Mouse (Mus musculus) CH12.LX (cell line): Measurements from ENCODE around the gene Cacna2d2. TPM values are rescaled to one million over a fixed set of nuclear protein-coding genes. Genes with fewer than 3 reads are reported as not detected.

Source experiments
- DNase-seq: peaks from one replicate; pipeline ENCODE4 v3.0.0-alpha.2; 2013; ENCODE audit errors: extremely low read depth
- H3K27ac ChIP-seq: 2 replicates; pipeline ENCODE4 v1.5.1; 2012; ENCODE audit warnings: low read depth, mild to moderate bottlenecking, control low read depth, moderate library complexity; ENCODE audit not compliant: insufficient read depth
- H3K27me3 ChIP-seq: replicated peaks from 2 replicates; pipeline ENCODE3; 2012; ENCODE audit warnings: inconsistent platforms
- H3K36me3 ChIP-seq, 2 experiments: replicated peaks in 1 of 2; 2 replicates each; pipeline versions ENCODE3 to v1.6.1; 2012; ENCODE audit warnings: inconsistent platforms in 1 of 2, low read length in 1 of 2, mild to moderate bottlenecking in 1 of 2, mixed read lengths in 1 of 2, moderate library complexity in 1 of 2; ENCODE audit not compliant: control insufficient read depth in 1 of 2, insufficient read depth in 1 of 2
- H3K4me1 ChIP-seq, 2 experiments: 2 replicates each; pipeline ENCODE4 v1.6.1; 2012; ENCODE audit warnings: inconsistent platforms in 1 of 2, moderate library complexity in 1 of 2; ENCODE audit not compliant: insufficient read depth in 2 of 2, control insufficient read depth in 1 of 2
- H3K4me2 ChIP-seq: 2 replicates; pipeline ENCODE4 v1.6.1; 2012; ENCODE audit warnings: low read depth, mild to moderate bottlenecking, control low read depth; ENCODE audit not compliant: poor library complexity, insufficient read depth, severe bottlenecking
- H3K4me3 ChIP-seq, 3 experiments: fragments of 150-350 bp in 1 of 3; sonication (generic) in 1 of 3; replicated peaks in 1 of 3; 2 replicates each; pipeline versions ENCODE3 to v1.5.1; 2011 to 2012; ENCODE audit warnings: low read depth in 2 of 3, low read length in 2 of 3, mild to moderate bottlenecking in 2 of 3, moderate library complexity in 2 of 3, control low read depth in 1 of 3, improper control_type of control experiment in 1 of 3, inconsistent platforms in 1 of 3, mixed read lengths in 1 of 3; ENCODE audit not compliant: poor library complexity in 1 of 3
- H3K79me2 ChIP-seq: replicated peaks from 2 replicates; pipeline ENCODE4 v1.6.1; 2012; ENCODE audit warnings: mild to moderate bottlenecking, moderate library complexity; ENCODE audit not compliant: control insufficient read depth, poor library complexity, insufficient read depth, severe bottlenecking; ENCODE audit errors: extremely low read depth
- H3K9ac ChIP-seq: 2 replicates; pipeline ENCODE4 v1.6.1; 2012; ENCODE audit warnings: low read depth, mild to moderate bottlenecking, control low read depth, moderate library complexity; ENCODE audit not compliant: insufficient read depth
- H3K9me3 ChIP-seq: replicated peaks from 2 replicates; pipeline ENCODE3; 2012; ENCODE audit warnings: low read length, inconsistent platforms, mixed read lengths
- BHLHE40 ChIP-seq: IDR thresholded peaks from 2 replicates; pipeline ENCODE4 v1.6.1; 2011; ENCODE audit warnings: mild to moderate bottlenecking, low read depth, low read length, improper control_type of control experiment
- CHD1 ChIP-seq: IDR thresholded peaks from 2 replicates; pipeline ENCODE4 v1.6.1; 2012; ENCODE audit warnings: low read depth, low read length, improper control_type of control experiment, inconsistent platforms
- CHD2 ChIP-seq: IDR thresholded peaks from 2 replicates; pipeline ENCODE4 v1.6.1; 2011; ENCODE audit warnings: low read length, improper control_type of control experiment
- CTCF ChIP-seq, 2 experiments: IDR thresholded peaks in 1 of 2; conservative IDR thresholded peaks in 1 of 2; 2 replicates each; pipeline ENCODE4 v1.5.1; 2011 to 2012; ENCODE audit warnings: low read depth in 2 of 2, low read length in 2 of 2, improper control_type of control experiment in 1 of 2, inconsistent platforms in 1 of 2, mild to moderate bottlenecking in 1 of 2, moderate library complexity in 1 of 2
- ELF1 ChIP-seq: IDR thresholded peaks from 2 replicates; pipeline ENCODE4 v1.6.1; 2014; ENCODE audit warnings: low read depth, mild to moderate bottlenecking, inconsistent platforms, low read length, improper control_type of control experiment
- ETS1 ChIP-seq: conservative IDR thresholded peaks from 2 replicates; pipeline ENCODE4 v1.6.1; 2012; ENCODE audit warnings: low read depth, mild to moderate bottlenecking, inconsistent platforms, low read length, improper control_type of control experiment, moderate library complexity
- GABPA ChIP-seq: IDR thresholded peaks from 2 replicates; pipeline ENCODE4 v1.6.1; 2012; ENCODE audit warnings: low read depth, low read length, improper control_type of control experiment, inconsistent platforms; ENCODE audit not compliant: insufficient replicate concordance
- IRF4 ChIP-seq: IDR thresholded peaks from 2 replicates; pipeline ENCODE4 v1.6.1; 2014; ENCODE audit warnings: low read depth, mild to moderate bottlenecking, inconsistent platforms, low read length, improper control_type of control experiment
- JUN ChIP-seq: IDR thresholded peaks from 2 replicates; pipeline ENCODE4 v1.6.1; 2011; ENCODE audit warnings: low read depth, mild to moderate bottlenecking, low read length, improper control_type of control experiment, moderate library complexity; ENCODE audit not compliant: insufficient read depth
- MAX ChIP-seq: IDR thresholded peaks from 2 replicates; pipeline ENCODE4 v1.6.1; 2011; ENCODE audit warnings: low read length, improper control_type of control experiment
- MEF2A ChIP-seq: IDR thresholded peaks from 2 replicates; pipeline ENCODE4 v1.6.1; 2014; ENCODE audit warnings: low read depth, mild to moderate bottlenecking, inconsistent platforms, low read length, improper control_type of control experiment, borderline replicate concordance
- MXI1 ChIP-seq: IDR thresholded peaks from 2 replicates; pipeline ENCODE4 v1.6.1; 2011; ENCODE audit warnings: mild to moderate bottlenecking, low read depth, low read length, improper control_type of control experiment
- NELFE ChIP-seq: IDR thresholded peaks from 2 replicates; pipeline ENCODE4 v1.6.1; 2011; ENCODE audit warnings: low read depth, low read length, improper control_type of control experiment
- NRF1 ChIP-seq: IDR thresholded peaks from 2 replicates; pipeline ENCODE4 v1.6.1; 2014; ENCODE audit warnings: low read depth, mild to moderate bottlenecking, inconsistent platforms, low read length, improper control_type of control experiment, moderate library complexity
- PAX5 ChIP-seq: IDR thresholded peaks from 2 replicates; pipeline ENCODE4 v1.6.1; 2012; ENCODE audit warnings: low read length, inconsistent platforms, mixed read lengths
- POLR2A ChIP-seq: IDR thresholded peaks from 2 replicates; pipeline ENCODE4 v1.6.1; 2011; ENCODE audit warnings: low read depth, mild to moderate bottlenecking, improper control_type of control experiment, low read length
- RCOR1 ChIP-seq: conservative IDR thresholded peaks from 2 replicates; pipeline ENCODE4 v1.6.1; 2012; ENCODE audit warnings: low read depth, mild to moderate bottlenecking, inconsistent platforms, low read length, improper control_type of control experiment
- SIN3A ChIP-seq: IDR thresholded peaks from 2 replicates; pipeline ENCODE4 v1.6.1; 2012; ENCODE audit warnings: low read length, improper control_type of control experiment, inconsistent platforms
- TBP ChIP-seq: conservative IDR thresholded peaks from 2 replicates; pipeline ENCODE4 v1.6.1; 2011; ENCODE audit warnings: low read depth, low read length, improper control_type of control experiment
- TCF12 ChIP-seq: IDR thresholded peaks from 2 replicates; pipeline ENCODE4 v1.6.1; 2014; ENCODE audit warnings: low read depth, mild to moderate bottlenecking, inconsistent platforms, low read length, improper control_type of control experiment
- UBTF ChIP-seq: IDR thresholded peaks from 2 replicates; pipeline ENCODE4 v1.6.1; 2012; ENCODE audit warnings: low read depth, mild to moderate bottlenecking, inconsistent platforms, low read length, improper control_type of control experiment, moderate library complexity
- USF2 ChIP-seq: conservative IDR thresholded peaks from 2 replicates; pipeline ENCODE4 v1.6.1; 2011; ENCODE audit warnings: low read depth, low read length, improper control_type of control experiment
- ZC3H11A ChIP-seq: IDR thresholded peaks from 2 replicates; pipeline ENCODE4 v1.6.1; 2012; ENCODE audit warnings: low read depth, mild to moderate bottlenecking, inconsistent platforms, low read length, improper control_type of control experiment
- ZKSCAN1 ChIP-seq: IDR thresholded peaks from 2 replicates; pipeline ENCODE4 v1.6.1; 2012; ENCODE audit warnings: low read depth, inconsistent platforms, low read length, improper control_type of control experiment, borderline replicate concordance
- ZMIZ1 ChIP-seq: IDR thresholded peaks from 2 replicates; pipeline ENCODE4 v1.6.1; 2012; ENCODE audit warnings: low read depth, mild to moderate bottlenecking, inconsistent platforms, low read length, improper control_type of control experiment
- dilution Hi-C: fragments of 300-500 bp; cut with MboI; formaldehyde crosslinking; loops from 2 replicates; pipeline ENCODE4 v1.14.3; 2020; ENCODE audit warnings: low sequenced_read_pairs; ENCODE audit not compliant: extremely low pct_unique_long_range_greater_than_20kb, extremely low pct_ligation_motif_present
- in situ Hi-C: fragments of 300-500 bp; cut with MboI; formaldehyde crosslinking; loops from 3 replicates; pipeline ENCODE4 v1.14.3; 2019; ENCODE audit warnings: low sequenced_read_pairs, low pct_ligation_motif_present, low pct_unique_long_range_greater_than_20kb, mixed read lengths
- polyA plus RNA-seq: library from polyadenylated mRNA; unstranded; fragments of >175 nt; gene quantifications from 2 replicates; pipeline ENCODE4 v1.2.1, GENCODE M21; 2012; ENCODE audit warnings: low read depth; ENCODE audit not compliant: insufficient read length
- total RNA-seq, 2 experiments: library from RNA; depleted of rRNA; stranded (reverse); fragments of 300-350 nt in 1 of 2; fragments of >200 nt in 1 of 2; gene quantifications; 2 replicates each; pipeline ENCODE4 v1.2.3; 2012 to 2014

Gene Cacna2d2
- total RNA-seq (2012; rRNA removed): 0.04 TPM in 1 of 2 replicates, not detected in the other
- total RNA-seq (2014; rRNA removed): not detected in 2 replicates
- not detected in 2 replicates for polyA plus RNA-seq

- Histone ChIP-seq H3K4me1 (peaks cover 3 to 7% of the 10 kb centered on the region in 2 experiments; a peak in 3 of 4 replicates), H3K4me3 (no peak within 1 kb of the TSS), H3K27me3 (peaks cover 86% of the 10 kb centered on the region), H3K4me2 (no peak within 1 kb of the TSS), H3K36me3 (no peaks in the 10 kb centered on the region), H3K27ac (no peak within 1 kb of the TSS), H3K79me2 (no peaks in the 10 kb centered on the region), H3K9me3 (no peaks in the 10 kb centered on the region), H3K9ac (no peak within 1 kb of the TSS)
- dilution Hi-C loops (no loop called here), in situ Hi-C loops (no loop called here)
- TF ChIP-seq PAX5: no peak
- TF ChIP-seq CTCF (conservative IDR thresholded peaks at IDR 0.05 in 1 of 2, IDR thresholded peaks at IDR 0.05 in 1 of 2; ENCODE audit: low read depth in 2 of 2, low read length in 2 of 2): no peak
- no peak for TF ChIP-seq ZKSCAN1
- TF ChIP-seq TCF12: no peak
- no peak for TF ChIP-seq BHLHE40
- no peak for TF ChIP-seq TBP
- no peak for TF ChIP-seq NRF1
- TF ChIP-seq NELFE: no peak
- TF ChIP-seq CHD2: no peak
- no peak for TF ChIP-seq USF2
- TF ChIP-seq ELF1: no peak
- TF ChIP-seq MEF2A: no peak
- TF ChIP-seq SIN3A: no peak
- no peak for TF ChIP-seq UBTF
- TF ChIP-seq ZC3H11A: no peak
- TF ChIP-seq ZMIZ1: no peak
- TF ChIP-seq IRF4: no peak
- DNase-seq: no peak
Observed at GRCm38 (mm10) chr9:107399491-107399971, at the start of gene Cacna2d2. Cacna2d2 (plus strand) TSS chr9:107399612.

- H3K4me1 ChIP-seq: no peaks in the 10 kb centered on the region
- H3K4me3 ChIP-seq: no peak overlapping the region
- H3K9ac ChIP-seq: no peak overlapping the region
- no peaks in the 10 kb centered on the region for H3K9me3 ChIP-seq
- peaks cover 90% of the 10 kb centered on the region for H3K27me3 ChIP-seq
- in situ Hi-C loops (loop anchor here (10.0 kb wide), 1 partner anchor 110 kb away; no protein-coding TSS in a partner anchor), dilution Hi-C loops (no loop called here)
- no peak overlapping the region for H3K4me2 ChIP-seq
- DNase-seq: no peak
- no peak overlapping the region for H3K27ac ChIP-seq
- no peaks in the 10 kb centered on the region for H3K36me3 ChIP-seq
- no peaks in the 10 kb centered on the region for H3K79me2 ChIP-seq
- TF ChIP-seq CTCF (conservative IDR thresholded peaks at IDR 0.05 in 1 of 2, IDR thresholded peaks at IDR 0.05 in 1 of 2; ENCODE audit: low read depth in 2 of 2, low read length in 2 of 2): no peak
- TF ChIP-seq RCOR1: no peak
- no peak for TF ChIP-seq ELF1
- no peak for TF ChIP-seq GABPA
- TF ChIP-seq CHD1: no peak
- no peak for TF ChIP-seq ZMIZ1
- TF ChIP-seq JUN: no peak
- no peak for TF ChIP-seq POLR2A
- TF ChIP-seq MXI1: no peak
- TF ChIP-seq USF2: no peak
- TF ChIP-seq IRF4: no peak
- TF ChIP-seq ZC3H11A: no peak
- no peak for TF ChIP-seq UBTF
- TF ChIP-seq ETS1: no peak
- TF ChIP-seq MAX: no peak
Observed at GRCm38 (mm10) chr9:107354826-107355225, 44.6 kb upstream of the Cacna2d2 start.
